Mouse (Mus musculus): ENCODE results near the gene Nedd4.

GRCm38 (mm10) chr9:72649781-72650180, 12.4 kb upstream of the Nedd4 start:
- no peak for TF ChIP-seq POLR2A (IDR thresholded peaks at IDR 0.05; ENCODE audit: borderline replicate concordance, low read depth, low read length)
- no peak for TF ChIP-seq CTCF (IDR thresholded peaks at IDR 0.05; ENCODE audit: low read depth, low read length)

Data from bone marrow macrophage, adult 2 months (primary cell).